Mouse (Mus musculus): ENCODE results near the gene Tfrc.

DNA sequence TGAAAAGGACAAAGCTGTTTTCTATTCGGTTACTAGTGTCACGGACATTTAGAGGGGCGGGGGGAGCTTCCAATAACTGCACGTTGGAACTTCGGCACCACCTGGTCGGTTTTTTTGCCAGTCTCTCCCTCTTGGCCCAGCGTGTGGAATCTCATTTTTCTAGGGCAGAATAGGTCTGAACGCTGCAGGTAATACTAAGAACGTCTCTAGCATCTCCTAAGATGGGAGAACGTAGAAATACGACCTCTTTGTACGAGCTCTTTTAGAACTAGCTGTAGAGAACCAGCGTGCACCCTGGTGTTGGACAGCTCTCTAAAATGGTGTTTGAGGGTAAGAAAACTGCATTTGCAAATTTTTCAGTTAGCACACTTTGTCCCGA lies 670 bp downstream of the Tfrc start:
- TF ChIP-seq CTCF (IDR thresholded peaks at IDR 0.05; ENCODE audit: low read depth, low read length) (no peak), POLR2A (IDR thresholded peaks at IDR 0.05; ENCODE audit: extremely low read depth, insufficient read depth, low read length) (no peak)
